Mouse (Mus musculus) forelimb bud, embryonic 11.5 days (tissue): ENCODE results near the gene Col19a1.

Experiments
- DNase-seq: peaks from one replicate; pipeline ENCODE4 v3.0.0-alpha.2; 2012; ENCODE audit warnings: low read depth, low spot score

Col19a1 gene

GRCm38 (mm10) chr1:24461305-24461887 lies 125.9 kb downstream of the Col19a1 start:
- no peak for DNase-seq

DNA sequence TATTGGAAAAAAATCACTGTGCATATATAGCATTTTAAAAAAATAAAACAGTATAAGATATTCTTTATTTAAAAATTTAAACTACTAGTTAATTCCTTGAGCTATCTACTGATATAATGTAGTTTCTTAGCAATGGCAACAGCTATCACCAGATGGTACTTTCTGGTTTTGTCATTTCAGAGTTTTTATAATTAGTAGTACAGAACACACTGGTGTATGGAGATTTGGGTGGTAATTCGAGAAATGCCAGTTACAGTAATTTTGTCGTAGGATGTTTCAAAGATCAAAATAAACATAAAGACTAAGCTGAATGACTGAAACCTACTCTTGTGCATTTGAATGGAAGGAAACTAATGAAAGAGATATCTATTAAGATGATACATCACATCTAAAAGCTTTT lies 129.3 kb downstream of the Col19a1 start:
- DNase-seq: no peak

GRCm38 (mm10) chr1:24452572-24453269 lies 134.6 kb downstream of the Col19a1 start:
- no peak for DNase-seq

DNA sequence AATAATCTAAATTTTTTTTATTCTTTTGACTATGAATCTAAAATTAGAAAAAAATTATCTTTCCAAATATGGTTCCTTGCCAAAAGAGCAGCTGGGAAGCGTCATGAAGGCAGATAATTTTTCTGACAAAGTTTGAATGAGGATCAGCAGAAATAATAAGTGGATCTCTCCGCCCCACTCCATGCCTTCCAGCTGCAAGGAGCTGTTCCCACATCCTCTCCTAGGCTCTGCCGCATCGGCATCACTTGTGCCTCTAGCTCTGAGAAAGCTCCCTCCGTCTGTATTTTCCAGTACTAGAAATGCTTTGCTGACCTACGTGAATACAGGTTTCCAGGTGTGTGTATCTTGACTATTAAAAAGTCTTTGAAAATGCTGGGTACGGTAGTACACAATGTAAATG lies 135.1 kb downstream of the Col19a1 start:
- no peak for DNase-seq

DNA sequence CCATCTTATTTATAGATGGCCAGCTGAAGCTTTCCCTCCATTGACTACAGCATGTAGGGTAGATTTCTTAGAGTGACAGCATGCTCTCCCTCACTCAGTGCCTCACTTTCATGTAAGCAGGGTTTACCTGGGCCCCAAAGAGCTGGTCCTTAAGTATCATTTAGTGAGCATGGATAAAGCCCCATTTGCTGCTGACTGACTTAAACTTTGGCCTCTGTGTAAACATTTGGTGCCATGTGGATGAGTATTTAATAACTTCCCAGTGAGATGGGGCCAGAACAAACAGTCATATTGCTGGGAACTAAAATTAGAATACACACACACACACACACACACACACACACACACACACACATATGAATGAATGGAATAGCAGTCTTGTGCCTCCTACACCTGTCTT lies 149.8 kb downstream of the Col19a1 start:
- DNase-seq: no peak

DNA sequence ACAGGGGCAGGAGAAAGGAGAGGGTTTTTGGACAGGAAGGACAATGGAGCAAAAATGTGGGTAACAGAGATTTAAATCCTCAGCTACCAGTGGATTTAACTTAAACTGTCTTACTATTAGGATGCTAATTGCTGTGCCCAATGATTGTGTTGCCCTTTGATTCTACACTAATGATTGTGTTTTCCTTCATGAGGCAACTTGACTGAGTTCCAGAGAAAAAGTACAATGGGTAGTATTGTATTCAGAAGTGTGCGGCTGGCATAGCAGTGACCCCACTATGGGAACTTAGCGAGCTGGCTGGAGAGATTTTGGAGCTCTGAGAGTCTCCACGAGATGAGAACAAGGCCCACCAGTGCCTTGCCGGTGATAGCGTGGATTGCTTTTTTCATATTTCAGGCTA lies 159.0 kb downstream of the Col19a1 start:
- DNase-seq: no peak

GRCm38 (mm10) chr1:24378125-24378821 lies 209.0 kb downstream of the Col19a1 start:
- DNase-seq: no peak

DNA sequence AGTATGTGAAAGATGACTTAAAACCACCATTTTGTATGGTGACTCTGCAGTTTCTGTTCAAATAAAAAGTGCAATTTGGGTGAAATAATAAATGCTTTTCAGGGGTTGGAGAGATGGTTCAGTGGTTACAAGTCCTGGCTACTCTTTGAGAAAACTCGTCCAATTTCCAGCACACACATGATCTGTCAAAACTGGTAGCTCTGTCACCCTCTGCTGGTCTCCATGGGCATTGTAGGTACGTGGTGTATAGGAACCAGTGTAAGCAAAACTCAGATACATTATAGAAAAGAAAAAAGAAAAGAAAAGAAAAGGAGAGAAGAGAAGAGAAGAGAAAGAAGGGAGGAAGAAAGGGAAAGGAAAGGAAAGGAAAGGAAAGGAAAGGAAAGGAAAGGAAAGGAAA lies 212.4 kb downstream of the Col19a1 start:
- peak; percentile 57 for DNase-seq

DNA sequence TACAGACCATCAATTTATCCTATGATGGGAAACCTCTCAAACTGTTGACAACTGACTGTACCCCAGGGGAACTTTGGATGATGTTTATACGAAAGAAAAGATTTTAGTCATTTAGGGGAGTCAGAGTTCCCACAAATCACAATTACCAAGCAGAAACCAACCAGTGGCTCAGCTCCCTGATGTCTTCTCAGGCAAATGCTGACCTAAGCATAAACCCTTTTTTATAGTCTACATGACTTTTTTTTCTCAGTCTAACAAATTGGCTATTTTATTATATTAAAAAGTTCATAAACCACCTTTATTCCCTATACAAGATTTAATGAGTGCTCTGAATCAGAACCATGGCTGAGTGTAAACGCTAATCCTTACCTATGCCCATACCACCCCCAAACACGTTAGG lies 213.6 kb downstream of the Col19a1 start:
- DNase-seq: no peak

- DNase-seq: no peak
Measured at GRCm38 (mm10) chr1:24372471-24373258, 214.6 kb downstream of the Col19a1 start.

- DNase-seq: peak; percentile 43
Measured at GRCm38 (mm10) chr1:24367570-24368517, 219.4 kb downstream of the Col19a1 start.

GRCm38 (mm10) chr1:24364775-24365174 lies 222.5 kb downstream of the Col19a1 start:
- no peak for DNase-seq

DNA sequence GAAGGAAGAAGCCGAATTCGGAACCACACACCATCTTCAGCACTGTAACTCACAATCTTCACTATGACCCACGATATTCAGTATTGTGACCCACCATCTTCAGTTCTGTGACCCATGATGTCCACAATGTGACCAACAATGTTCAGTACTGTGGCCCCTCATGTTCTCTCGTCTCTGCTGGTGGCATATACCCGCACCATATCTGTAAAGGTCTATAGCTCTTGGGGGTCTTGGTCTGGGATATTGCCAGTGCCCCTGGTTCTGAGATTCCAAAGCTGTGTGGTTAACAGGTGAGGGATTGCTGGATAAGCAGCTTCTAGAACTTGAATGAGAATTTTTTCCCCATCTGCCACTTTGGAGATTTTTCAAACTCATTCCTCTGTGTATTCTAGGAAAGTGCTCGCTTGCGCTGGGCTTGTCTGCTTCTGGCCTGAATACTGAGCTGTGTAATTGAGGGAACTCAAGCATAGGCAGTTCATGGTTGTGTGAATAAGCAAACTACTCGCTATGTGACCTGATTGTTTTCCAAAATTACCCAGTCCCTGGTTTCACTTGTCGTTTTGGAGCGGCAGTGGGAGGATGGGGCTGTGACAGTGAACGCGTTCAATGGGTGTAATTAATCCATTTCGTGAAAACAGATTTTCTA lies 225.2 kb downstream of the Col19a1 start:
- no peak for DNase-seq

- DNase-seq: no peak
Measured at GRCm38 (mm10) chr1:24349462-24350217, 237.6 kb downstream of the Col19a1 start.

DNA sequence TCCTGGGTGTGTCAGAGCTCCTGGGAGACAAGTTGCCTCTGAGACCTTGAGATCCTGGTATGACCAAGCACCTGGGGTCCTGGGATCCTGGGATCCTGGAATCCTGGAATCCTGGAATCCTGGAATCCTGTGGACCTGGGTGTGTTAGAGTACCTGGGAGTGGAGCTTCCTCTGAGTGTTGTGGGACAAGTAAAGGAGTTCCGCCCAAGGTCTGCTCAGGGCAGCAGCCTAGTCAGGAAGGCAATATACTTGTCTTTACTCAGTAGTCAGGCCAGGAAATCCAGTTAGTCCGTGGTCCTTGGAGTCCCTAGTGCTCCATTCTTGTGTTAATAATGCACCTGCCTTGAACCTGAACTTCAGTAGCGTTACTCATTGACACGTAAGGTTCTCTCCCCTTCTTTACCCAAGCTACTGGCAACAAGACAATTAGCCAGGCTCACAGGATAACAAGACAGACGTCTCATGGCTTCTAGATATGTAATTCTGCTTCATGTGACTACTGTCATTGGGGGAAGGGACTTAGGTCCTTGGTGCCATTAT lies 239.6 kb downstream of the Col19a1 start:
- no peak for DNase-seq

GRCm38 (mm10) chr1:24337556-24338275 lies 249.6 kb downstream of the Col19a1 start:
- no peak for DNase-seq

DNA sequence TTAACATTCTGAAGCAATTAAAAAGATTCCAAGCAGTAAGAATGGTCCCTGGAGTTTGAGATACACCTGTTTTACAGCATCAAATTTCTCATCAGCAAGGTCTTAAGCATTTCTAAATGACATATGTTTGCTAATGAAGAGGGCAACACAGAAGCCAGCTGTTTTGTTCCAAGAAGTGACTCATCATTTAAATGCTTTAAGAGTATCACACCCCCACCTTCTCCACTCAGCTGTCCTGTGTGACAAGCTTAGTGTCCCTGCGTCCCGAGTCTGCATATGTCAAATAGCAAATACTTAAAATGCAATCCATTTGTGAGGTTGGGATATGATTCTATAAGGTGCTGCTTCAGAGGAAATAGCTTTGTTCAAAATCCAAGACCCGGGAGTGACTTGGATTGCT lies 251.2 kb downstream of the Col19a1 start:
- no peak for DNase-seq

DNA sequence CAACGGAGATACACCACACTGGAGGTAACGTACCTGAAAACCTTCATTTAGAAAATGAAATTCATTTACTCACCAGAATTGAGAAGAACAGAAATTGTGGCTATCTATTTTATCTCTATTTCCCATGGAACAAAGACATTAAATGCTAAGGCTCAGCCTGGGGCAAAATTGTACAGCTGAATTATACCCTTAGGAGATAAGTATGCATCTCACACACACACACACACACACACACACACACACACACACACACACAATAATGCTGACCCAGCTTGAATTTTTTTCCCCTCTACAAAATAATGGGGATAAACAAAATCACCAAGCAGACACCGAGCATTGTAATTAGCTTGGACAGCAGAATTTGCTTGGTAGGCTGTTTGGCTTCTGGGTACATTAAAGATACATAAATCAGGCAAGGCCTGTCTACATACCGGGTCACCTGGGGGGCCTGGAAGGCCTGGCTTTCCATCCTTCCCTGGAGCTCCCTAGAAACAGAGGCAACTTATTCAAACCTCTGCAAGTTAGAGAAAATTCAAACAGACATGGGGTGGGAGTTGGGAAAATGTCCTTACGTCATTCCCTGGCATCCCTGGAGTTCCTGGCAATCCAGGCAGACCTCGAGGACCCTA lies 270.2 kb downstream of the Col19a1 start:
- DNase-seq: no peak
